ENCODE assay signal across 19 mouse cellular contexts in the genomic region with DNA sequence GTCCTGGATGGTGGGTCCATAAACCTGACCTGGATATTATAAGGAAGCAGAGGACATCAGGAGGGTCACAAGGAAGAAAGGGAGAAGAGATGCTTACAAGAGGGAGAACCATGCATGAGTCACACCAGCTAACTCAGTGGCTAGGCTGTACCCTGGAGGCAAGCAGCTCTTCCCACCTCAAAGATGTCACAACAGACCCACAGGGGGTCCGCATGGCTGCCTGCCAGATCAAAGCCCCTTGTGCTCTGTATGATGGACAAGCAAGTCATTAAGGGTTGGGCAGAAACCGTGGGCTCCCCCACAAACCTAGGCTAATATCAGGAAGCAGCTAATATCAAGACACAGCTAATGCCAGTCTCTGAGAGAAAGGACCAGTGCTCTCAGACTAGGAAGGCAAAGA.
"Had no signal": no experiment of that assay in that cellular context is flagged by ENCODE, and none has a peak within 500 bp of the region (broad histone marks: within the 10 kb centered on the region; RNA-seq: fewer than 3 reads in every experiment).

No protein-coding gene starts in this region.

- H3K9ac ChIP-seq: lung, embryonic 15.5 days; midbrain, embryonic 12.5 days; neural tube, embryonic 13.5 days; neural tube, embryonic 15.5 days had no signal

- H3K4me1 ChIP-seq: lung, embryonic 15.5 days; neural tube, embryonic 13.5 days; neural tube, embryonic 15.5 days had no signal

- H3K36me3 ChIP-seq: lung, embryonic 15.5 days; midbrain, embryonic 10.5 days; midbrain, embryonic 12.5 days; neural tube, embryonic 13.5 days; neural tube, embryonic 15.5 days had no signal

- H3K9me3 ChIP-seq: lung, embryonic 15.5 days; midbrain, embryonic 10.5 days; midbrain, embryonic 12.5 days; neural tube, embryonic 13.5 days; neural tube, embryonic 15.5 days had no signal

- DNase-seq: lung, adult 2 months; lung, postnatal 4 days; midbrain, embryonic 14.5 days; retina, postnatal 1 day; right cerebral cortex, adult 18-20 months; right cerebral cortex, postnatal 25 days; right cerebral cortex, postnatal 4 days; spleen, adult 18-20 months; thymus, adult 18-20 months; thymus, postnatal 14 days; thymus, postnatal 36 days had no signal

- H3K4me2 ChIP-seq: lung, embryonic 15.5 days; midbrain, embryonic 12.5 days; neural tube, embryonic 13.5 days; neural tube, embryonic 15.5 days had no signal

- H3K27ac ChIP-seq: lung, embryonic 15.5 days; midbrain, embryonic 10.5 days; midbrain, embryonic 12.5 days; neural tube, embryonic 13.5 days; neural tube, embryonic 15.5 days had no signal

- ATAC-seq: lung, postnatal 0 days; midbrain, embryonic 16.5 days had no signal

- H3K4me3 ChIP-seq: lung, embryonic 15.5 days; midbrain, embryonic 10.5 days; midbrain, embryonic 12.5 days; myocyte; neural tube, embryonic 13.5 days; neural tube, embryonic 15.5 days had no signal

- H3K27me3 ChIP-seq: lung, embryonic 15.5 days; midbrain, embryonic 12.5 days; neural tube, embryonic 13.5 days; neural tube, embryonic 15.5 days had no signal
